Mouse (Mus musculus) retina, adult 2 months (tissue): ENCODE results near the gene A3galt2.
A peak's percentile ranks its signal among the peaks of the same experiment; 100 is the strongest.

Experiments used
- DNase-seq: peaks from one replicate; pipeline ENCODE4 v3.0.0-alpha.2; 2012; ENCODE audit warnings: low read depth, low spot score

Gene A3galt2

GRCm38 (mm10) chr4:128793710-128794109, 38.5 kb downstream of the A3galt2 start:
- no peak for DNase-seq

- no peak for DNase-seq
Measured at GRCm38 (mm10) chr4:128794198-128794597, 39.0 kb downstream of the A3galt2 start.

DNA sequence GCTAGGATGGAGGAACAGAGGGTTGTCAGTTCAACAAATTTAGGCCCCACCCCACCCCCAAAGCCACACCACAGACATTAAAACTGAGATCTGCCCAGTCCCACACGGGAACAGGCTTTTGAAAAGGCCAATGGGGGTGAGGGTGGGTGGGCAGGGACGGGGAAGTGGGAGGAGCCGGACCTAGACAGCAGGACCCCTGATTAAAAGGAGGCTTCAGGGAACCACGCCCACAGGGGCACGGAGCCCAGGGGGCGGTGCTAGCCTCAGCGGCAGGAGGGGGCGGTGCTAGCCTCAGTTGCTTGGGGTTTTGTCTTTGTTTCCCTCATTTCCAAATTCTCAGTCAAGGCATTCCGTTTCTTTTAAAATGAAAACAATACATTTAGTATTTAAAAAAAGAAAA, 40.4 kb downstream of the A3galt2 start:
- DNase-seq, result no peak

GRCm38 (mm10) chr4:128796788-128797187, 41.6 kb downstream of the A3galt2 start:
- DNase-seq, result no peak

GRCm38 (mm10) chr4:128801675-128802465, 46.7 kb downstream of the A3galt2 start:
- DNase-seq, result no peak

DNA sequence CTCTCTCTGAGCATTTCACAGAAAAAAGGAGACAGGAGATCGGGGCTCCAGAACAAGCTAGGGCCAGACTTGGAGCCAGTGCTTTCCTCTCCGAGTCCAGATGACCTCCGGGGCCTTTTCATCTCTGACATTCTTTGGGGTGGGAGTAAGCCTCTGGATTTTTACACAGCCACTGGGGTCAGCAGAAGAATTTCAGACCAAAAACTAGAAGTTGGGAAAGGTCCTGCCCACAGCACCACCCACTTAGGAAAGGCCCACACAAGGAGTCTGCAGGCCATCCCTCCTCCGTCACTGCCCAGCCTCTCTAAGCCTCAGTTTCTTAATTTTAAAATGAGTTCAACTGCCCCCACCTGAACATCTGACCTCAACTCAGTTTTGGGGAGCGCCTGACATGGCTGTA, 48.4 kb downstream of the A3galt2 start:
- DNase-seq, result no peak

- no peak for DNase-seq
Measured at GRCm38 (mm10) chr4:128804426-128805149, 49.4 kb downstream of the A3galt2 start.

GRCm38 (mm10) chr4:128805150-128806042, 50.2 kb downstream of the A3galt2 start:
- no peak for DNase-seq

DNA sequence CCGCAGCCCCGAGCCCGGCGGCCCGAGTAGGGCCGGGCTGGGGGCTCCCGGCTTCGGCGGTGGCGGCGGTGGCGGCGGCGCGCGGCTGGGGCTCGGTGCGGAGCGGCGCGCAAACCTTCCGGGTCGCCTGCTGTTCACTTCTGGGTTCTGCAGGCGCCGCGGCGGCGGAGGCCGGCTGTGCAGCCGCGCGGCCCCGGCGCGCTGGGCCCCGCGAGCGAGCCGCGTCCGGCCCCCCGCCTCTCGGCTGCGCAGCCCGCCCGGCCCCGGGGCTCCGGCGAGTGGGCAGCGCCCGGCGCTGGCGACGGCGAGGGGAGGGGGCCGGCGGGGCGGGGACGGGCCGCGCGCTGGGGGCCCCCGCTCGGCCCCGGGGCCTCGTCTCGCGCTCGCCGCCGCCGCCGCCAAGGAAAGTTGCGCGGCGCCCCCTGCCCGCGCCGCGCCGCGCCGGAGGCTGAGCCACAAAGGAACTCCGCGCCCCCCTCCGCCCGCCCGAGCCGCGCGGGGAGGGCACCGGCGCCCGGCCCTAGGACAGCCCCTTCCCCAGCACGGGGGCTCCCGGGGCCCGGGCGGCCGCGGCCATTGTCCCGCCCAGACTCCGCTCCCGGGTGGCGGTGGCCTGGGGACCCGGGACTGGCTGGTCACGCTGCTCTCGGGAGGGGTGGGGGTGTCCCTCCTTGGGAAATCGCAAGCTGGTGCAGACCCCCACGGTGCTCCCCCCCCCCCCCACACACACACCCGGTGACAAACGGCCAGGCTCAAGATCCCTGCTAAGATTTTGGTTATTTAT, 51.1 kb downstream of the A3galt2 start, which contains the start of gene Zfp362:
TSS of gene Zfp362 (minus strand) at position 3 of the 784 bp plus-strand sequence.
- no peak for DNase-seq

DNA sequence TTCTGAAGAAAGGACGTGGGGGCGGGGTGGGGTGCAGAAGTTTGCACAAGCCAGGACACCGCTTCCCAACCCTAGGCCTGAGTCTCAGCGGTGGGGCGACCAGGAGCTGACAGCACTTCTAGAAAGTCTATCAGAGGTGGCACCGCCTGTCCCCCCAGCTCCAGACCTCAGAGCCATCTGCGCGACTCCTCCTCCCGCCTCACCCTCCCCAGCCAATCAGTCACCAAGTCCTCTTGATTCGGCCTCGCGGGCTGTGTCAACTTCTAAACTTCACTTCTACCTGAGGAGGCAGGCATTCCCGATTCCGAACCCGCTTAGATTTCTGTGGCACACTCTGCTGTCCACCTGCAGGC, 51.6 kb downstream of the A3galt2 start:
- DNase-seq, result no peak

DNA sequence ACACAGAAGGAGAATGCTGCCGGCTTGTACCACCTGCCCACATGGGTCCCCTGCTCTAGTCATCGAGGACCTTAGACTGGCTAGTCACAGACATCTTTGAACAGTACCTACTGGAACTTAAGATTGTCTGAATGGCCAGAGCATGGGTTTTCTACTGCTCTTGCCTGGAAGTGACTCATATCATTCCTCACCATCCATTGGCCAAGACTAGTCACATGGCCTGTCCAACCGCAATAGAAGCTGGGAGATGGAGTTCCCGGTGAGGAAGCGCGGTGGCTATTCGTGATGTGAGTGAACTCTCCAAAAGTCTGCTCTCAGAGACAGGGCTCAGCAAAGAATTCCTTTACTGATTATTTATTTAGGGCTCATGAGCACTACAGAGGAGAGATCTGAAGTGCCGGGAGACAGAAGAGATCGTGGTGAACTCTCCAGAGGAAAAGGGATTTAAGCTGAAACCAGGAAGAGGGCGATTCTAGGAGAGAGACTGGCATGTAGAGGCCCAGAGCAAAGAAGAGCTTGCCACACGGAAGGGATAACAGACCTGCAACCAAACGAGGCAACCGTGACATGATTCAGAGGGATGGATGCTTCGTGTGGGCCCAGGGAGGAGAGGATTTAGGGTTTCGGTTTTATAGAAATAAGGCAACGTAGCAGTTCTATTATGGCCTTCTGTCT, 56.4 kb downstream of the A3galt2 start:
- peak; percentile 69 for DNase-seq

DNA sequence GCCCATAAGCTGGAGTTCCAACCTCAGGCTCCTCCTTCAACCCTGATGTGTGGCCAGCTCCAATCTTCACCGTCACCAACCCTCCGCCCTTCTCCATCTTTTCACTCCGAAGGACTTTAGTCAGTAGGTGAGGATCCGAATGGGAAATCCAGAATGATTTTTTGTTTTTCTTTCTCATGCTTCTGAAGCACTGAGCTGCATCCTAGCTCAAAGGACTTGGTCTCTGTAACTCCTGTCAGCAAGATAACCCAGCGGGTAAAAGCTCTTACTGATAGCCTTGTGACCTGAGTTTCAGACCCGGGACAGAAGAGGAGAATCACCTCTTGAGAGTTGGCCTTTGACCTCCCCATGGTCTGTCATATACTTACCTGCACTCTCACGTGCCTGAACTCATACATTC, 61.8 kb downstream of the A3galt2 start:
- no peak for DNase-seq
